Mouse (Mus musculus): ENCODE measurements around the gene Chml.

Gene Chml

DNA sequence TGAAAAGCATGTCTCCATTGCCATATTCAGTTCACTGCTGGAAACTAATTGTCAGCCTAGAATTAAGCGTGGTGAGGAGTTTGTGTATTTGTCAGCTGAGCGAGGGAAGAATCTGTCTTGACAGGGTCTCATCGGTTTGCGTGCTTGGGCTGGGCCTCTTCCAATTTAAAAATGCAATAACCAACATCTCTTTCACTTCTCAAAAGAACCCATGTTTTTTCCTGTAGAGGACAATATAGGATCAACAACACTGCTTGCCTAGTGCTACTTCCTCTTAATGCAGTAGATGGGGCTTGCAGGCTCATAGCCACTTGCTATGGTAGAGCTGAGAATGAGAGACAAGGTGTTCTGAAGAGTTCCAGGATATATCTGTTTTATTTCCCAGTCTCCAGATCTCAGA lies 32.8 kb downstream of the Chml start:
- DNase-seq (ENCODE audit: low spot score in 2 of 2) = no peak

DNA sequence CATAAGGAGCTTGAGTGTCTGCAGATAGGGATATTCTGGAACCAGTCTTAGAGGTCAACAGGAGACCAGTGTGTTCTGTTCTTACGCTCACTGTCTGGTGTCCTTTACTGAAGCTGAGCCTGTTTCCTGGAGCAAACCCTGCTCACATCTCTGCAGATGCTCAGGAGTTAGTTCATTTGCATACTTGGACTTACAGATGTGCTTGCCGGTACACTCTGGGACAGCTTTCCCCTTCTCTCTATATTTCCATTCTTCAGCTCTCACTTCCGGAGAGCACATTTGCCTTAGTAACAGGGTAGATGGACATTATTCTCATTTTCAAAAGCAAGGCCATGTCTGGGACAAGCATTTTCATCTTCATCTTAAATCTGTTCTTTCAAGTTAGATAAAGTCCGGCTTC lies 44.1 kb downstream of the Chml start:
- no peak for DNase-seq (ENCODE audit: low spot score in 2 of 2)

DNA sequence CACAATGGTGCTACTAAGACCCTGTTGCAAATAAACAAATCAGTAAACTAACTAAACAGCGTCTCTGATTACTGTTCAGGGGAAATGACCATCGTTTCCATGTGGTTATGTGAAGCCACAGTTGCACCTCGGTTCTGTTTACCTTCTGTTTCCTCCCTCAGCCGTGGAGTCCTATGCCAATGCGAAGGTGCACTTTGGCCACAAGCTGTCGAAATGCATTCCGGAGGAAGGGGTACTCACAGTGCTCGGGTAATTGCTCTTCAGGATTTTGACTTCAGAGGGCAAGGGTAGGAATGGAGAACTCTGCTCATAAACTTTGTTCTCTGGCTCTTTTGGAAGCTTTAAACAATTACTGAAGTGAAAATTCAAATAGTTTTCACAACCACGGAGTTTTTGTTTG lies 45.7 kb downstream of the Chml start:
- no peak for DNase-seq (ENCODE audit: low spot score in 2 of 2)

DNA sequence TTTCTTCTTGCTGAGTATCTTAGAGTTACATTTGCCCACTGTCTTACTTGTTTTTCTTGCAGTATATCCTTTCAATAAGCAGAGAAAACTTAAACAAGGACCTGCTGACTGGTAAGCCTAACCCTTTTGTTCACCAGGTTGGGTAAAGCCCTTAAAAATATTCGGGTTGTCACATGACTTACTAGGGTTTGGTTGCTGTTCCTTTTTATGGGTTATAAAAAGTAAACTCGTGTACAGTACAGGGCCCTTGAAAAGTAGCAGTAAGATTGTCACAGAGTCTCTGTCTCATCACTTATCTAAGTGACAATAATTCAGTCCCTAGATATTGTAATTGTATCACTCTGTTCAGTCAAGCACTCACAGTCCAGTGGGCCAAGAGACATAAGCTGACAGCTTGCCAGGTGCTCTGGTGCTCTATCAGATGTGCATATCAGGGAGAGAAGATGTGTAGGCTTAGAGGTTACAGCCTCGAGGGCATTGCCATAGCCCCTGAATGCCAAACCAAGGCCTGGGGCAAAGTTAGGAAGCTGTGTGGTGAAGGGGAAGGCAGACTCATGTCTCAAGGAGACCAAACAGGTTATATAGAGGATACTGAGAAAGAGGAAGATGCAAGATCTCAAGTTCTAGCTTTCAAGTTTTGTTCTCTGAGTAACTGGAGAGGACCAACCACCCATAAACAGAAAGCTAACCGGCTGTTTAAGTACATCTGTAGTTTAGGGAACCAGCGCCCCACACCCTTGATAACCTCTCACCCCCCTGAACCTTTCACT lies 49.0 kb downstream of the Chml start:
- DNase-seq (ENCODE audit: low spot score in 2 of 2) = no peak

DNA sequence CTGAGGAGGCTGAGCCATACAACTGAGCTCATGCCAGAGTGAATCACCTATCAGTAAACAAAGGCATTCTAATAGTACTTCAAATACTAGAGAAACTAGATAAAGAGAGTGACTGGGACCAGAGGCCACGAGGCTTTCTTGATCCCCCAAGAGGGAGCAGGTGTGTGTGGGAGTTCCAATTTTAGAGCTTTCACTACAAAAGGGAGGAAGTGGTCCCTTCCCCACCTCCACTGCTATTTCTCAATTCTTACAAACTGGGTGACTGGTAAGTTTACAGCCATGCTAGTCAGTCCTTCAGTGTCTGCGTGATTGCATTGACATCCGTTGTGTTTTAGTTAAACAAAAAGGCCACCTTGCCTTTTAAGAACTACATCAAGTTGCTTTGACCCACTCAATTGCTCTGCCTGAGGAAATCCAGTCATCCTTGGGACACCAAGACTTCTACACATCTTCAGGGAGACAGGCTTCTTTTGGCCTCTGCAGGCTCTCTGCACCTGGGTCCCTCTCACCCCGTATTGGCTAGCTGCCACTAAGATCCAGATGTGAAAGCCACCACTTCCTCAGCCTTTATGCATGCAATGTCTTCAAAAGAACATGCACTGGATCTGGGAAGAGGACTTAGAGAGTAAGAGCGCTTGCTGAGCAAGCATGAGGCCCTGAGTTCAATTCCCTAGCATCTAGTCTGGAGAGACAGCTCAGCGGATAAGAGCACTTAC lies 52.1 kb downstream of the Chml start:
- DNase-seq (ENCODE audit: low spot score in 2 of 2) = no peak

DNA sequence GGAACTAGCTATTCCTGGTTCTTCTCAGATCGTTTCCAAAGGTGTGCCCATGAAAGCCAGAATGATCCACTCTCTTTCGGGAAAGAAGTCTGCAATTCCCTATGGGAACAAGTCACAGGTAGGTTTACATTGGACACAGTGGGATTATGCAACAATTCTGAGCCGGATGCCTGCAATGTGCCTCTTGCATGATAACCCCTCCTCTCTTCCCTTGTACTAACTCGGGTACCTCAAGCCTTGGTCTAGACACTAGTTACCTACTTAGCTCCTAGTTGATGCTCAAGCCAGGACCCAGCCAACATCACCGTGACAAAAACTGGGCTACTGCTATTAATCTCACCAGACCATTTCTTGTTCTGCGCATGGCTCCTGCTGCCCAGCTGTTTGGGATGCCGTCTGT lies 53.6 kb downstream of the Chml start:
- no peak for DNase-seq (ENCODE audit: low spot score in 2 of 2)

DNA sequence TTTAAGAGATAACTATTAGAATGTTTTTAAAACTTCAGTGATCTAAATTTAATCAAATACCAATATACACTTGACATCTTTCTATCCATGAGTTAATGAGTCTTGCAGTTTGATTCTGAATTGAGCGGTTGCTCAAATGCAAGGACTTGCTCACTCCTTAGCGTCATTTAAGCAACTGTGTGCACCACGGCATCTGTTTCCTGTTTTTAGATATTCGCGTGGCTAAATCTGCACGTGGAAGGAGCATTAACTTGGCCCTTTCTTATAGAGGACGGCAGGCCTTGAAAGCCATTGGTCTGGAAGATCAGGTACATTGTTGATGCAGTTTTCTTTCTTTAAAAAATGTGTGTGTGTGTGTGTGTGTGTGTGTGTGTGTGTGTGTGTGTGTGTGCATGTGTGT lies 55.0 kb downstream of the Chml start:
- DNase-seq (ENCODE audit: low spot score in 2 of 2) = no peak

DNA sequence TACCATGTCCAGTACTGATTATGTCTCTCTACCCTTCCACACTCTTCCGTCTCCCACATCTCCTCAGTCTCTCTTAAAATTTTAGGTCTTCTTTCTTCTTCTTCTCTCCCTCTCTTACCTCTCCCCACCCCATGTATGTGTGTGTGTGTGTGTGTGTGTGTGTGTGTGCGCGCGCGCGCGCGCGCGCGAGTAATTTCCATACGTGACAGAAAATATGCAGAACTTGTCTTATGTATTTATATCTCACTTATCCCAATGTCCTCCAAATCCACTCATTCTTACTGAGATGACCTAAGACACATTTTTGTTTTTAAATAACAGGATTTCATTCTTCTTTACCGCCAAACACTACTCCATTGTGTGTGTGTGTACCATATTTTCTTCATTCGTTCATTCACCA lies 60.2 kb downstream of the Chml start:
- DNase-seq (ENCODE audit: low spot score in 2 of 2) = no peak
